8 mouse cellular contexts compared by ENCODE assay signal in the genomic region with DNA sequence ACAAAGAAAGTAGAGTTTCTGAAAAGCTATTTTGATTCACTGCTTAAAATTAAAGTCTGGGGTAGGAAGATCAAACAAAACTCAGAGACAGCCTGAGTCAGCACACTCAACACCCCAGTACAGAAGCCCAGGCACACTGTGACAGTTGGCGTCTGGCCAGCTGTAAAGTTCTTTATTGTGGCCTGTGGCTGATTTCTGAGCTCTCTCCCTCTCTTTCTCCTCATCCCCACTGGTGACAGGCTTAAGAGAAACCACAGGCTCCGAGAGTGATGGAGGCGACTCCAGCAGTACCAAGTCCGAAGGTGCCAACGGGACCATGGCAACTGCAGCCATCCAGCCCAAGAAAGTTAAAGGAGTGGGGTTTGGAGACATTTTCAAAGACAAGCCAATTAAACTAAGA.
DNase-seq lines count a peak whose midpoint lies in the region; ATAC-seq and TF ChIP-seq lines count a peak whose summit lies in the region.

No protein-coding gene starts in this region.

- peaks cover 3% of the 10 kb centered on the region; the same call in 1 of the 2 replicates for H3K4me1 ChIP-seq in forebrain, embryonic 13.5 days
- H3K4me1 ChIP-seq in forebrain, embryonic 10.5 days = no peaks in the 10 kb centered on the region

- intact Hi-C loops in left cerebral cortex, adult 2 months (cut with DNase I) = no loop called here

- no peaks in the 10 kb centered on the region for H3K36me3 ChIP-seq in forebrain, embryonic 13.5 days (ENCODE audit: poor library complexity, severe bottlenecking)
- H3K36me3 ChIP-seq in forebrain, embryonic 10.5 days (replicated peaks) = no peaks in the 10 kb centered on the region

- TF ChIP-seq CTCF in left cerebral cortex, adult 2 months (IDR thresholded peaks at IDR 0.05) = no peak

- peak; percentile 45; the same call in 1 of the 2 replicates for ATAC-seq in forebrain, embryonic 13.5 days

- DNase-seq in forebrain, embryonic 10.5 days (ENCODE audit: extremely low spot score, low spot score) = no peak
- peak; percentile 4 to 8 for DNase-seq in left cerebral cortex, adult 18-20 months (ENCODE audit: low spot score in 2 of 2)
- DNase-seq in left cerebral cortex, adult 2 months (ENCODE audit: extremely low spot score in 1 of 2, low spot score in 2 of 2) = no peak
- peak; percentile 12 for DNase-seq in right cerebral cortex, postnatal 4 days
- DNase-seq in right cerebral cortex, adult 18-20 months = no peak
- peak; percentile 78 for DNase-seq in naive thymus-derived CD4-positive, alpha-beta T cell, adult 2 months (ENCODE audit: low read depth)
- DNase-seq in B cell, adult 2 months = no peak

- H3K4me3 ChIP-seq in forebrain, embryonic 13.5 days = no peak overlapping the region
- H3K4me3 ChIP-seq in forebrain, embryonic 10.5 days = no peak overlapping the region
- no peak overlapping the region for H3K4me3 ChIP-seq in left cerebral cortex, adult 2 months

- H3K9ac ChIP-seq in forebrain, embryonic 13.5 days = no peak overlapping the region

- H3K4me2 ChIP-seq in forebrain, embryonic 13.5 days = no peak overlapping the region

- H3K9me3 ChIP-seq in forebrain, embryonic 13.5 days (replicated peaks) = no peaks in the 10 kb centered on the region
- no peaks in the 10 kb centered on the region for H3K9me3 ChIP-seq in forebrain, embryonic 10.5 days

- WGBS in forebrain, embryonic 13.5 days = 72% methylated on average over 5 of the region's 5 CpGs
- 80% methylated on average over 5 of the region's 5 CpGs for WGBS in forebrain, embryonic 10.5 days

- no peak overlapping the region for H3K27ac ChIP-seq in forebrain, embryonic 13.5 days
- H3K27ac ChIP-seq in forebrain, embryonic 10.5 days = no peak overlapping the region
- H3K27ac ChIP-seq in left cerebral cortex, adult 2 months = no peak overlapping the region

- peaks cover 10% of the 10 kb centered on the region; the same call in 1 of the 2 replicates for H3K27me3 ChIP-seq in forebrain, embryonic 13.5 days
- peaks cover 96% of the 10 kb centered on the region for H3K27me3 ChIP-seq in forebrain, embryonic 10.5 days (ENCODE audit: poor library complexity, severe bottlenecking)

Comparison
In these comparisons a context has a peak if more than half of its experiments do, and no peak if none do; other contexts are left out.
1. DNase-seq: peak in left cerebral cortex, adult 18-20 months (2 of 2), right cerebral cortex, postnatal 4 days (single experiment) and naive thymus-derived CD4-positive, alpha-beta T cell, adult 2 months (single experiment); none in forebrain, embryonic 10.5 days (single experiment), left cerebral cortex, adult 2 months (0 of 2), right cerebral cortex, adult 18-20 months (single experiment) and B cell, adult 2 months (0 of 2).